Mouse (Mus musculus) heart, adult 2 months (tissue): Measurements from ENCODE around the gene Sema7a. TPM values are rescaled to one million over a fixed set of nuclear protein-coding genes. Genes with fewer than 3 reads are reported as not detected.

ENCODE experiments used
- DNase-seq, 2 experiments: peaks; one replicate each; pipeline ENCODE4 v3.0.0; 2021
- H3K27ac ChIP-seq: fragments of 200-600 bp; 2 replicates; pipeline ENCODE4 v1.8.1; 2022
- H3K27me3 ChIP-seq: fragments of 200-500 bp; 2 replicates; pipeline ENCODE4 v1.6.1; 2012; ENCODE audit warnings: mild to moderate bottlenecking, low read length, inconsistent platforms, mixed read lengths; ENCODE audit not compliant: control insufficient read depth, insufficient read depth
- H3K36me3 ChIP-seq: fragments of 200-500 bp; 2 replicates; pipeline ENCODE4 v1.6.1; 2012; ENCODE audit warnings: low read length, inconsistent platforms; ENCODE audit not compliant: control insufficient read depth, insufficient read depth
- H3K4me1 ChIP-seq: fragments of 200-500 bp; 2 replicates; pipeline ENCODE4 v1.6.1; 2011; ENCODE audit warnings: low read length; ENCODE audit not compliant: control insufficient read depth, insufficient read depth
- H3K4me3 ChIP-seq: fragments of 200-600 bp; 2 replicates; pipeline ENCODE4 v1.8.1; 2022
- H3K79me2 ChIP-seq: fragments of 200-500 bp; replicated peaks from 2 replicates; pipeline ENCODE4 v1.6.1; 2012; ENCODE audit warnings: mild to moderate bottlenecking, inconsistent platforms, low read length, moderate library complexity, mixed read lengths; ENCODE audit not compliant: control insufficient read depth, insufficient read depth
- H3K9ac ChIP-seq: fragments of 200-500 bp; 2 replicates; pipeline ENCODE4 v1.6.1; 2012; ENCODE audit warnings: low read depth, mild to moderate bottlenecking, control low read depth, inconsistent platforms, low read length, mixed read lengths
- CTCF ChIP-seq: fragments of 200-600 bp; IDR thresholded peaks from 2 replicates; pipeline ENCODE4 v1.8.1; 2022; ENCODE audit warnings: antibody characterized with exemption, mild to moderate bottlenecking, moderate library complexity
- EP300 ChIP-seq: fragments of 200-500 bp; IDR thresholded peaks from 2 replicates; pipeline ENCODE4 v1.6.1; 2011; ENCODE audit warnings: low read depth, low read length, control low read depth; ENCODE audit not compliant: insufficient read depth
- POLR2A ChIP-seq: fragments of 200-500 bp; IDR thresholded peaks from 2 replicates; pipeline ENCODE4 v1.6.1; 2011; ENCODE audit warnings: mild to moderate bottlenecking, low read depth, low read length, control low read depth; ENCODE audit not compliant: insufficient read depth
- WGBS: fragments of 180-500 bp; shearing (Covaris S2); methylation state at CpG from one replicate; pipeline ENCODE4 v1.1.7; 2018; 5-methylcytosine and 5-hydroxymethylcytosine counted together
- intact Hi-C: fragments of 180-260 bp; cut with DNase I; formaldehyde crosslinking; loops from one replicate; pipeline ENCODE4 v1.15.1; 2025
- polyA plus RNA-seq: library from polyadenylated mRNA; depleted of rRNA; stranded (reverse); fragments of >200 nt; gene quantifications from 2 replicates; pipeline ENCODE4 v1.2.3, GENCODE M21; 2012
- total RNA-seq, 2 experiments: library from RNA; stranded (reverse); gene quantifications; 2 replicates each; pipeline ENCODE4 v1.2.3; 2021

The Sema7a gene
- total and polyA plus RNA-seq, 3 experiments, result 26.7 to 31.1 (median 29.0) TPM

DNA sequence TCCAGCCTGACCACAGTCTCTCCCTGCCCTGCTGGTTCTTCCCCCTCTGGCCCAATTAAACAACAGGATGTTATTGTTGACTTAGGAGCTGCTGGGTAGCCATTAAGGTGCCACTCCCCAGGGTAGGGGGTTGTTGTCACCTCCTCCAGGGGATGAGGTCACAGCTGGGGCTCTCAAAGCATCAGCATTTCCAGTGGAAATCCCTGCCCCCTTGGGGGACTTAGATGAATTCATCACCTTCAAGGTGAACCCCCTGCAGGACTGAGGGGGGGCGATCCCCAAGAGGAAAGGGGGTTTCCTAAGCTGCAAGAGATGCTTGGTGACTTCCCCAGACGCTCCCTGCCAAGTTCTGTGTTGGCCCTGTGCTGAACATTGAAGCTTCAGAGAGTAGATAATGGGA, 3.2 kb downstream of the Sema7a start:
- peaks cover 15% of the 10 kb centered on the region for H3K4me1 ChIP-seq
- H3K36me3 ChIP-seq, result 0 out of 2 replicates have a peak, but pooled peaks cover 2% of the 10 kb centered on the region
- TF ChIP-seq EP300, result no peak
- 0 out of 2 replicates have a peak, but pooled peaks have one; percentile 25 for TF ChIP-seq POLR2A
- peak overlapping the region; percentile 86 for H3K27ac ChIP-seq
- peaks cover 1% of the 10 kb centered on the region; the same call in 1 of the 2 replicates for H3K27me3 ChIP-seq
- intact Hi-C loops, result no loop called here
- H3K79me2 ChIP-seq, result no peaks in the 10 kb centered on the region
- peak overlapping the region; percentile 90 for H3K4me3 ChIP-seq
- WGBS, result 42% methylated on average over 2 of the region's 2 CpGs
- peak overlapping the region; percentile 14 for H3K9ac ChIP-seq
- DNase-seq, result peak in 1 of 2 experiments; percentile 44

DNA sequence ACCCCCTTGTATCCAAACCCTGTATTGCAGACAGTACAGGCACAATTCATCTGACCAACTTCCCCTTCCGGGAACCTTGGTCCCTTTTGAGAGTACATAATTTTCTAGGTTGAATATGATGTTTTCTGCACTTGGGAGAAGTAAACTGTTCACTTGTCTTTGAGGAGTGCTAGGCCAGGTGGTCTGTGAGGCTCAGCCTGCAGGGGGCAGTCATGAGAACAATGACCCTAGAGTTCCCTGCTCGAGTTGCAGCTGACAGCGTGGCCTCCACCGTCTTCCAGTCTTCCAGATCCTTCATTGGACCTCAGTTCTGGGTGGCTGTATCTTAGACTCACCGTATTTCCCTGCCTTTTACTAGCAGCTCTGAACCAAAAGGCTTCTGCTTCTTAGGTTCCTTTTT, 4.7 kb downstream of the Sema7a start:
- H3K36me3 ChIP-seq, result 0 out of 2 replicates have a peak, but pooled peaks cover 2% of the 10 kb centered on the region
- peak overlapping the region; percentile 5; the same call in 1 of the 2 replicates for H3K4me3 ChIP-seq
- H3K79me2 ChIP-seq, result no peaks in the 10 kb centered on the region
- intact Hi-C loops, result loop anchor here (1.0 kb wide), 2 partner anchors 23 to 46 kb away; no protein-coding TSS in a partner anchor
- peak overlapping the region; percentile 86 for H3K27ac ChIP-seq
- 16% methylated on average over 5 of the region's 5 CpGs for WGBS
- H3K4me1 ChIP-seq, result peaks cover 24% of the 10 kb centered on the region
- H3K27me3 ChIP-seq, result peaks cover 1% of the 10 kb centered on the region; the same call in 1 of the 2 replicates
- H3K9ac ChIP-seq, result peak overlapping the region; percentile 51
- DNase-seq, result peak; percentile 63 to 80
- TF ChIP-seq EP300, result peak; percentile 73
- peak; percentile 91 for TF ChIP-seq CTCF
- no peak for TF ChIP-seq POLR2A

DNA sequence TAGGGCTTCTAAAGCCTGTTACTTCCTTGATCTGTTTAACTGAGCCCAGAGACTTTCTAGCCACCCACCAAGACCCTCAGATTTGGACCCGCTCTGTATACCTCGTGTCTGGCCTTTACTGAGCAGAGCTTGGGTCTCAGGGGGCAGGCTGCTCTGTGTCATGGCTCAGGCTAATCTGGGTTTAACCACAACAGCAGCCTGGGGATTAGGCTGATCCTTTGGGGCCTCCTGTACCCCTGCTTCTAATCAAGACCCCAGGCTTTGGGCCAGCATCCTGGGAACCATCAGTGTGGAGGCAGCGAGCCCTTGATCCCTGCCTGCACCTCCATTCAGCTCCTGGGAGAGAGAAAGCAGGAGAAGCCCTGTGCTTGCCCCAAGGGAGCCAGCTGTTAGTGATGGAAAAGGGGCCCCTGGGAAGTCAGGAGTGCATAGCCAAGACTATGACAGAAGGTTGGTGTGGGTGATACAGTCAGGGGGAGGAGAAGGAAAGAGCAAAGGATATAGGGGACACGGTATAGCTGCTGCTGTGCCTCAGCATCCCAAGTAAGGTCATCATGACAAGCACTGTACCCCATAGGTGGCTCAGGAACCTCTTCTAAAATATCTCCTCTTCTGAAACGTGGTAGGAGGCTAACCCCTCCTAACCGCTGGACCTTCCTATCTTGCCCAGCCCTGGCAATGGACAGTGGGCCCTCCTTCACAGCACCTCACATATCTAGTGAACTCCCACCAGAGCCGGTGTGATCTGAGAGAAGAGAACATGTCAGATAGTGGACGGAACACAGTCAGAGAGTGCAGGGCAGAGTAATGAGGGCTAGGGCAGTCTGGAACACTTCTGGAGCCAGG, 6.1 kb downstream of the Sema7a start:
- H3K4me3 ChIP-seq, result 0 out of 2 replicates have a peak overlapping the region, but pooled peaks have one; percentile 11
- peak overlapping the region; percentile 86 for H3K27ac ChIP-seq
- peaks cover 28% of the 10 kb centered on the region for H3K4me1 ChIP-seq
- no peaks in the 10 kb centered on the region; the same call in 1 of the 2 replicates for H3K27me3 ChIP-seq
- no peak for DNase-seq
- intact Hi-C loops, result loop anchor here (2.0 kb wide), 1 partner anchor 15 kb away; no protein-coding TSS in a partner anchor
- peak overlapping the region; percentile 33 for H3K9ac ChIP-seq
- no peak for TF ChIP-seq CTCF
- no peak for TF ChIP-seq POLR2A
- TF ChIP-seq EP300, result no peak
- H3K36me3 ChIP-seq, result 0 out of 2 replicates have a peak, but pooled peaks cover 2% of the 10 kb centered on the region
- H3K79me2 ChIP-seq, result no peaks in the 10 kb centered on the region
- WGBS, result 58% methylated on average over 8 of the region's 8 CpGs

DNA sequence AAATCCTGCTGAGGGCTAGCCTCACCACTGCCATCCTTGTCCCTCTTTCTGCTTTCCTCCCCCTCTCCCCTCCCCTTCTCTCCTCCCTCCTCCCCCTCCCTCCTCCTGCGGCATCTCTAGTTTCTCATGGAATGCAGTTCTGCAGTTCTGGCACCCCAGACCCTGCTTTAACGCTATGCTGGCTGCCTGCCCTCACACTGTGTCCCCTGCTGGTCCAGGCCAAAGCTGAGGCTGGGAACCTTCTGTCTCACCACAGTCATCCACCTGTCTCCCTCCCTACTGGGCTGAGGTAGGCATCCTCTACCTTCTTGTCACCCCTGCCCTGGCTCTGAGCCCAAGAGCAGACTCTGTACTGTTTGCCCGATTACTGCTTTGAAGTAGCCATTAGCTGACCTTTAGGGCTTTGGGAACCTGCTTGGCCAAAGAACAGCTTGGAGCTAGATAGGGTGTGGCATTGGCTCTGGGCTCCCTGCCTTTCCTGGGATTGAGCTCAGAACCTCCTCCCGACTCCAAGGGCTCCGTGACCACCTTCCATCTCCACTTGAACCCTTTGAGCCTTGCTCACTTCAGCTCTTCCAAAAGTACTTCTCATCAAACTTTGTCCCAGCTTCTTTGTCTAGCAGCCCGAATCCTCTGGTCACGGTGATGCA, 7.6 kb downstream of the Sema7a start:
- Histone ChIP-seq H3K9ac (peak overlapping the region; percentile 15), H3K27ac (peak overlapping the region; percentile 86), H3K4me1 (peaks cover 35% of the 10 kb centered on the region), H3K4me3 (no peak overlapping the region; the same call in 1 of the 2 replicates), H3K79me2 (no peaks in the 10 kb centered on the region), H3K27me3 (no peaks in the 10 kb centered on the region), H3K36me3 (0 out of 2 replicates have a peak, but pooled peaks cover 2% of the 10 kb centered on the region)
- DNase-seq, result no peak
- intact Hi-C loops, result loop anchor here (2.0 kb wide), 1 partner anchor 13 kb away; no protein-coding TSS in a partner anchor
- WGBS, result 38% methylated on average over 7 of the region's 7 CpGs
- TF ChIP-seq POLR2A (no peak), EP300 (no peak), CTCF (no peak)

DNA sequence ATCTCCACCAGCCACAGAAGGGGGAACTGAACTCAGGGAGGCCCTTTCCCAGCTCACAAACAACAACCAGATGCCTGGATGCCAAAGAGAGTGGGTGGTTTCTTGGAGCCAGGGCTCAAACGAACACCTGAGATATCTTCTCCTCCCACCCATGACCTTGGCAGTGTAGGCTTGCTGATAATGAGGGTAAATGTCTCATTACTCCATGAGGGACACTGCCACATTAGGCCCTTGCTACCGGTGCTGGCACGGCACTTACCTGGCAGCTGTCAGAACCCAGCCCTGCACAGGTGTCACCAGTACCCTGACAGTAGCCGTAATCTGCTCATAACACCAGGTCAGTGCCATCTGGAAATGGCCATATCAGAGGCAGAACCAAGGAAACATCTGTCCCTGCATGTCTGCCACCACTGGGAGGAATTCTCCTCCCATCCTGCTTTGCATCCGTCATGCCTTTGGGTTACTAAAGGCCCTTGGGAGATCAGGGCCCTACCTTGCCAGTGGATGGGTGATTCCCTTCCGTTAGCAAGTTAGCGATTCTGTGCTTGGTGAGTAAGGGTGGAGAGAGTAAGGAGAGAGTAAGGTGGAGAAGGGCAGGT, 8.5 kb downstream of the Sema7a start:
- TF ChIP-seq POLR2A, result no peak
- TF ChIP-seq CTCF, result no peak
- 0 out of 2 replicates have a peak, but pooled peaks have one; percentile 60 for TF ChIP-seq EP300
- Histone ChIP-seq H3K4me1 (peaks cover 39% of the 10 kb centered on the region), H3K27ac (peak overlapping the region; percentile 86), H3K9ac (peak overlapping the region; percentile 37), H3K79me2 (no peaks in the 10 kb centered on the region), H3K27me3 (no peaks in the 10 kb centered on the region), H3K36me3 (0 out of 2 replicates have a peak, but pooled peaks cover 2% of the 10 kb centered on the region), H3K4me3 (no peak overlapping the region)
- intact Hi-C loops, result no loop called here
- DNase-seq, result no peak
- 56% methylated on average over 7 of the region's 7 CpGs for WGBS
